Mouse (Mus musculus) E14TG2a.4 (cell line): ENCODE measurements around the gene Ttc33.

Source experiments
- H3K27me3 ChIP-seq: 2 replicates; pipeline ENCODE4 v1.6.1; 2014; ENCODE audit warnings: low read length, control low read depth; ENCODE audit not compliant: insufficient read depth
- H3K36me3 ChIP-seq: 2 replicates; pipeline ENCODE4 v1.6.1; 2014; ENCODE audit warnings: low read length, control low read depth; ENCODE audit not compliant: insufficient read depth
- H3K4me1 ChIP-seq: replicated peaks from 2 replicates; pipeline ENCODE4 v1.6.1; 2014; ENCODE audit warnings: low read depth, low read length, control low read depth
- H3K4me3 ChIP-seq: replicated peaks from 2 replicates; pipeline ENCODE4 v1.5.1; 2014; ENCODE audit warnings: mild to moderate bottlenecking, low read length
- H3K9me3 ChIP-seq: 2 replicates; pipeline ENCODE4 v1.6.1; 2014; ENCODE audit warnings: low read length, control low read depth
- CTCF ChIP-seq: conservative IDR thresholded peaks from 2 replicates; pipeline ENCODE4 v1.5.1; 2014; ENCODE audit warnings: low read length
- NANOG ChIP-seq: IDR thresholded peaks from 2 replicates; pipeline ENCODE4 v1.6.1; 2014; ENCODE audit warnings: borderline replicate concordance, low read length, mixed read lengths
- POU5F1 ChIP-seq: IDR thresholded peaks from 2 replicates; pipeline ENCODE4 v1.6.1; 2014; ENCODE audit warnings: low read length, borderline replicate concordance

Gene Ttc33

DNA sequence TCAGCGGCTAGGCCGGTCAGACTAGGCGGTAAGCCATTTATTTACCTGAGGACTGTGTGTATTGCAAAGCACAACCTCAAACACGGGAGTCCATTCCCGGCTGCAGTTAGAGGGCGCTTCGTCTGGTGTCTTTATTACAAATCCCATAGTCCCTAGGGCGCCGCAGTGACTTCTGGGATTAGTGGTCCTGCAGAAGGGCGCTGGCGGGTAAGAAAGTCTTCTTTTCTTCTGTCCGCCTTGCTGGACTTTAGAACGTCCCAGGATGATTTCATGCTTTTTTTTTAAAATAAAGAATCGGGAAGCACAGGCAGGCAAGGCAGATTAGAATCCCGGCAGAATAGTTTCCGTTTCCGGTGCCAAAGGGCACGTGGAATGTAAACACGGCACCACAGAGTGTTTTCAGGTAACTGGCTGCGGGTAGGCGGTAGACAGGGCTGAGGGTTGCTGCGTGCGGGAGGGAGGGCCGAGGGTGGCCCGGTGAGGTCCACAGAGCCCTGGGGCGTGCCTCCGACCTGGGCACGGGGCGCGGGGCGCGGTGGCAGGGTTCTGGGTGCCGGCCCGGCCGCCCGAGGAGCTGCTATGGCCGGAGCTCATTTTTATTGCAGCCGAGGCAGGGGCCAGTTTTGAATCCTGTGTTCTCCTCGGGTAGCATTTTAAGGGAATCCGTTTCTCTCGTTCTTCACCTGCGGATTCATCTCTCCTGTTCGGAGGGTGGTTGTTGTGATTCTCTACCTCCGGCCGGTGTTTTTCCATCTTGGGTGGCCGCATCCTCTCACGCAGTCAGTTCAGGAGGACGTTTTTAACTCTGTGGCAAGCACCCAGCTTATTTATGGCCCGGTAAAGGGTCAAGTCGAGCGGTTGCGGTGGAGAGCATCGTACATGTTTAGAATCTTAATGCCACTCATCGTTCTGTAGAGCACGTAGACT is at the start of gene Ttc33:
Ttc33 (plus strand) TSS at position 160 of the 927 bp plus-strand sequence.
- TF ChIP-seq CTCF (no peak), POU5F1 (no peak), NANOG (no peak)
- Histone ChIP-seq H3K9me3 (no peaks in the 10 kb centered on the region), H3K27me3 (no peaks in the 10 kb centered on the region)

DNA sequence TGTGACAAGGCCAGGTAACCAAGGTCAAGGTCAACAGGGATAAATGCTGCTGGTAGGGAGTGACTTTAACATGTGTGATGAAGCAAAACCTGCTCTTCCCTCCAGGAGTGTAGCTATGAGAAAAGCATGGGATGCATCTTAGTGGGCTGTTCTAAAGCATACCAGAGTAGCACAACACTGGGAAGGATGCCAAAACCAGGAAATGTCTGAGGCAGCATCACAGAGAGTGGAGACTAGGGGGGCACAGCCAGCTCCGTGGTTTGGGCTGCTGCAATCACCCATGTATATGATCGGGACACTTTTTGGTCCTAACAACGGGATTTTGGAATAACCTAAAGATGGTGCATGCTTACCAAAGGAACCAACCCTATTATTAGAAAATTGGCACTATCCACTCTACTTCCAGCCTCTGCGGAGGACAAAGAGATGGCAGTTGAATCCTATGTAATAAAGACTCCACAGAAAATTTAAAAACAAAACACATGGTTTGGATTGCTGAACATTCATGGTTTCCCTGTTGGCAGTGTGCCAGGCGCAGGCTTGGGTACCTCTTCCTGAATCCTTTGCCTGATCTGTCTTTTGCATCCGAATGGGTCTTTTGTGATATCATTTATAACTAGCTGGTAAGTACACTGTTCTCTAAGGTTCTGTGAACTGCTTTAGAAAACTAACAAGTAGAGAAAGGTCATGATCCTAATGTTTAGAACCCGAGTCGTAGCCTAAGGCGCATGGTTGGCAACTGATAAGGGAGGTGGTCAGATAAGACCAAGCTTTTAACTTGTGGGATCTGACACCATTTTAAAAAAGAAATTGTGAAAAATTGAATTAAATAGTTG is 47.1 kb upstream of the Ttc33 start:
- no peaks in the 10 kb centered on the region for H3K9me3 ChIP-seq
- TF ChIP-seq NANOG (no peak), CTCF (no peak), POU5F1 (no peak)
- H3K27me3 ChIP-seq: no peaks in the 10 kb centered on the region
- peaks cover 43% of the 10 kb centered on the region for H3K4me1 ChIP-seq
- H3K4me3 ChIP-seq: no peak overlapping the region
- H3K36me3 ChIP-seq: peaks cover under 1% of the 10 kb centered on the region; the same call in 1 of the 2 replicates

More for the DNA sequence above, at the start of gene Ttc33:
- Histone ChIP-seq H3K4me1 (peaks cover 35% of the 10 kb centered on the region), H3K4me3 (peak within 1 kb of the TSS; percentile 96), H3K36me3 (peaks cover 35% of the 10 kb centered on the region)

DNA sequence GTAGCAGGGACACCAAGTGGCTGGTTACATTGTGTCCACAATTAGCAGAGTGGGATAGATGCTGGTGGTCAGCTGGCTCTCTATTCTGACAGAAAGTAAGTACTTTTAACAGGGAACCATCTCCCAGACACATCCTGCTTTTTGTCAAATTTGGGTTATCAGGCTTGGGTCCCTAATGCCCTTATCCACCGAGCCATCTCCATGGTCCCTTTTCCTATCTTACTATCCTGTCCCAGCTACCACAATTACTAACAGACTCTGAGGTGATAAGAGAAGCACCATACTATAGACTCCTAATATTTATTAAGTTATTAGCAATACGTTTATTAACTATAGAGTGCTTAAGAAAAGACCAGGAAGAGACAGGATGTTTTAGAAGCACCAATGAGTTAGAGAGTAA is 46.0 kb upstream of the Ttc33 start:
- TF ChIP-seq CTCF: no peak
- TF ChIP-seq NANOG: no peak
- TF ChIP-seq POU5F1: no peak
- H3K36me3 ChIP-seq: no peaks in the 10 kb centered on the region
- peaks cover 33% of the 10 kb centered on the region for H3K4me1 ChIP-seq
- H3K4me3 ChIP-seq: no peak overlapping the region
- H3K27me3 ChIP-seq: no peaks in the 10 kb centered on the region
- no peaks in the 10 kb centered on the region for H3K9me3 ChIP-seq

DNA sequence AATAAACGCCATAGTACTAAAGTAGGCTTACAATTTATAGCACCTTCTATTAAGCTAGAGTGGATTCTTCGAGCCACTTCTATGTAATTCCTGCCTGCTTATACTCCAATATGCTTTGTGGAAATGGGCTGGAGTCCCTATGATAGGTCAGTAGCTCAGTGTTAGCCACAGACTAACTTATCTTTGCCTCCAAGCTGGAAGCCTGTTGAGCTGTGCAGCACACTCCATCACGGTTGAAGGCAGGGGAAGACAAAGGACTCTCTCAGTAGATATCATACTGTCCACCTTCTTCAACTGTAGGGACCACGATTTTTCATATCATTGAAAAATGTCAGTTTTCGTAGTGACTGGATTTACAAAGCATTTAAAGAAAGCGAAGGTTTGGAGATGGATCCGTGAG is 45.5 kb upstream of the Ttc33 start:
- Histone ChIP-seq H3K9me3 (no peaks in the 10 kb centered on the region), H3K27me3 (no peaks in the 10 kb centered on the region), H3K4me3 (no peak overlapping the region), H3K36me3 (no peaks in the 10 kb centered on the region), H3K4me1 (peaks cover 34% of the 10 kb centered on the region)
- TF ChIP-seq POU5F1: no peak
- no peak for TF ChIP-seq CTCF
- TF ChIP-seq NANOG: no peak

DNA sequence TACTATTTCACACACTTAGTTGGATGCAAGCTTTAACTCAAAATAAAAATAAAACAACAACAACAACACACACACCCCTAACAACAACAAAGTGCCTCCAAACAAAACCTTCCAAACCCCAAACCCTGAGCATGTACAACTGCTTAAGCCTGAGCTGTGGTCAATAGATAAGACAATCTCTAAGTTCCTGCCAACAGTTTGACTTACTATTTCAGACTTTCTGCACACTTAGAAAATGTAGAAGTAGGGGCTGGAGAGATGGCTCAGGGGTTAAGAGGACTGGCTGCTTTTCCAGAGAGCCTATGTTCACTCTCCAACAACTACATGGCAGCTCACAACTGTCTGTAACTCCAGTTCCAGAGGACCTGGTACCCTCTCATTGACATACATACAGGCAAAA is 45.0 kb upstream of the Ttc33 start:
- Histone ChIP-seq H3K9me3 (no peaks in the 10 kb centered on the region), H3K36me3 (no peaks in the 10 kb centered on the region), H3K27me3 (no peaks in the 10 kb centered on the region), H3K4me3 (no peak overlapping the region), H3K4me1 (peaks cover 37% of the 10 kb centered on the region)
- no peak for TF ChIP-seq CTCF
- TF ChIP-seq NANOG: no peak
- no peak for TF ChIP-seq POU5F1

DNA sequence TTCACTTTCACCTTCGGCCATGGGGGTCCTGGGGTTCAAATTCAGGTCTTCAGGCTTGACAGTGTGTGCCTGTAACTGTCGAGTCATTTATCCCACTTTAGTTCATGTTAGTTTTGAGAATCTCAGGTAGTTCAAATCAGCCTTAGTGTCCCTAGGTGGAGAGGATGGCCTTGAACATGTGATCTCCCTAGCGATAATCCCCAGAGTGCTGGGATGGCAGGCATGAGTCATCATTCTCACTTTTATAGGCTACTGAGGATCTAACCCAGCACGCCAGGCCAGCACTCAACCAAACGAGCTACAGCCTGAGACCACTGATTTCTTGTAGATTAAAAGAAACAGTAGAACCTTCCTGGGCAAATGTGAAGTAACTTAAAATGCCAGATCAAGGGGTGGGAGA is 43.3 kb upstream of the Ttc33 start:
- Histone ChIP-seq H3K27me3 (no peaks in the 10 kb centered on the region), H3K36me3 (peaks cover 7% of the 10 kb centered on the region), H3K4me3 (no peak overlapping the region), H3K9me3 (no peaks in the 10 kb centered on the region), H3K4me1 (peaks cover 44% of the 10 kb centered on the region)
- no peak for TF ChIP-seq NANOG
- no peak for TF ChIP-seq POU5F1
- TF ChIP-seq CTCF: no peak

DNA sequence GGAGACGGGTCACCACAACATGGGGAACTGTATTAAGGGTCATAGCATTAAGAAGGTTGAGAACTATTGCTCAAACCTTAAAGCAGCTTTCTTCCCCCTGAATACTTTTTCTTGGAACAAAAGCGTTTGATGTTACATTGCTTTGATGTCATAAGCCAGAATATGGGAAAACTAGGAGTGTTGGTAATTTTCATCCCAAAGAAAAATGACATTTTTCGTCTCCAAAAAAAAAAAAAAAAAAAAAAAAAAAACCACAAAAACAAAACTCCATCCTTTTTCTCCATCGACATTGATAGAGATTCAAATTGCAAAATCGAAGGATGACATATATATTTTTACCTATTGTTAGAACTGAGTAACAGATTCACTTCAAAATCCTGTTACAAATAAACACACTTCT is 42.6 kb upstream of the Ttc33 start:
- Histone ChIP-seq H3K27me3 (no peaks in the 10 kb centered on the region), H3K4me1 (peaks cover 44% of the 10 kb centered on the region), H3K9me3 (no peaks in the 10 kb centered on the region), H3K4me3 (peak overlapping the region; percentile 94), H3K36me3 (peaks cover 8% of the 10 kb centered on the region)
- TF ChIP-seq NANOG: no peak
- TF ChIP-seq CTCF: no peak
- no peak for TF ChIP-seq POU5F1

DNA sequence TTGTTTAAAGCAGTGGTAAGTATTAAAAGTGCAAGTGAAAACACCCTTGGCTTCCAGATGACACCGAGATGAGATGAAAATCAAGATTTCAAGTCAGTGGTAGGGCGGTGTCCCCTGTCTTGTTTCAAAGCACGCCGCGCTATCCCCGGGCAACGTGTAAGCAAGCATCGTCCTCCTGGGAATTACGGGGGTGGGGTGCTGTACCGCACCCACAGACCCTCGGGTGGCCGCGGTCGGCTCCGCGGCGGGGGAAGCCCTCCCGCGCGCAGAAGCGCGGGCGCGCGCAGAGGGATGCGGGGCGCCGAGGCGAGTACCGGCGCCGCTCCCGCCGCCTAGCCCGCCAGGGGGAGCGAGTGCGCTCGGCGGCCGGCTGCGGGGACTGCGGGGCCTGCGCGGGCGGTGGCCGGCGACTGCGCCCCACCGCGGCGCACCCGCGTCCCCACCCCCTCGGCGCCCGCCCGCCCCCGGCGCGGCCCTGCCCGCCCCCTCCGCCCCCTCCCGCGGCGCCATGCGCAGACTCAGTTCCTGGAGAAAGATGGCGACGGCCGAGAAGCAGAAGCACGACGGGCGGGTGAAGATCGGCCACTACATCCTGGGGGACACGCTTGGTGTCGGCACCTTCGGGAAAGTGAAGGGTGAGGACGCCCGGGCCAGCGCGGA is 41.8 kb upstream of the Ttc33 start, which contains the start of gene Prkaa1:
Prkaa1 (plus strand) TSS at position 501 of the 660 bp plus-strand sequence.
- Histone ChIP-seq H3K36me3 (peaks cover 14% of the 10 kb centered on the region), H3K27me3 (no peaks in the 10 kb centered on the region), H3K9me3 (no peaks in the 10 kb centered on the region), H3K4me1 (peaks cover 43% of the 10 kb centered on the region), H3K4me3 (peak within 1 kb of the TSS; percentile 94)
- TF ChIP-seq POU5F1: no peak
- no peak for TF ChIP-seq CTCF
- no peak for TF ChIP-seq NANOG
